Comparison of ENCODE assay signal across 19 mouse cellular contexts in genomic region chr15:92435306-92435705, GRCm38 (mm10).
"Had no signal": no experiment of that assay in that cellular context is flagged by ENCODE, and none has a peak within 500 bp of the region (broad histone marks: within the 10 kb centered on the region; RNA-seq: fewer than 3 reads in every experiment).

No protein-coding gene starts in this region.

- H3K4me2 ChIP-seq: limb, embryonic 13.5 days; liver, embryonic 12.5 days; liver, embryonic 15.5 days; lung, embryonic 15.5 days; neural tube, embryonic 12.5 days; neural tube, embryonic 15.5 days had no signal

- H3K27me3 ChIP-seq: limb, embryonic 13.5 days; liver, embryonic 12.5 days; liver, embryonic 15.5 days; lung, embryonic 15.5 days; megakaryocyte, embryonic 14.5 days; neural tube, embryonic 12.5 days; neural tube, embryonic 15.5 days had no signal

- H3K9me3 ChIP-seq: limb, embryonic 10.5 days; limb, embryonic 13.5 days; liver, embryonic 12.5 days; liver, embryonic 15.5 days; lung, embryonic 15.5 days; megakaryocyte, embryonic 14.5 days; neural tube, embryonic 12.5 days; neural tube, embryonic 15.5 days had no signal

- H3K36me3 ChIP-seq: limb, embryonic 10.5 days; limb, embryonic 13.5 days; liver, embryonic 12.5 days; liver, embryonic 15.5 days; lung, embryonic 15.5 days; neural tube, embryonic 12.5 days; neural tube, embryonic 15.5 days had no signal

- H3K27ac ChIP-seq: kidney, postnatal 0 days; layer of hippocampus, adult 2 months; limb, embryonic 10.5 days; limb, embryonic 13.5 days; liver, embryonic 12.5 days; liver, embryonic 15.5 days; lung, embryonic 15.5 days; neural tube, embryonic 12.5 days; neural tube, embryonic 15.5 days had no signal

- H3K4me3 ChIP-seq: layer of hippocampus, adult 2 months; limb, embryonic 10.5 days; limb, embryonic 13.5 days; liver, embryonic 12.5 days; liver, embryonic 15.5 days; lung, embryonic 15.5 days; megakaryocyte, embryonic 14.5 days; neural tube, embryonic 12.5 days; neural tube, embryonic 15.5 days had no signal

- H3K4me1 ChIP-seq: limb, embryonic 13.5 days; liver, embryonic 12.5 days; liver, embryonic 15.5 days; lung, embryonic 15.5 days; megakaryocyte, embryonic 14.5 days; neural tube, embryonic 12.5 days had no signal

- ATAC-seq: intestine, postnatal 0 days; liver, embryonic 12.5 days had no signal

- H3K9ac ChIP-seq: limb, embryonic 13.5 days; liver, embryonic 12.5 days; liver, embryonic 15.5 days; lung, embryonic 15.5 days; neural tube, embryonic 12.5 days; neural tube, embryonic 15.5 days had no signal

- DNase-seq: kidney, postnatal 25 days; layer of hippocampus, adult 9-11 months; liver; lung, adult 18-20 months; lung, postnatal 10 days; lung, postnatal 36 days; thymus, adult 18-20 months; thymus, postnatal 36 days had no signal
